Mouse (Mus musculus) midbrain, embryonic 14.5 days (tissue): ENCODE results near the gene Camta1. TPM values are rescaled to one million over a fixed set of nuclear protein-coding genes. Genes with fewer than 3 reads are reported as not detected.
A peak's percentile ranks its signal among the peaks of the same experiment; 100 is the strongest.

Source experiments
- ATAC-seq: fragments of 200-750 bp; cut with Nextera tagmentation; 2 replicates; pipeline ENCODE4 v1.8.0; 2017; ENCODE audit warnings: moderate number of reproducible peaks, moderate library complexity; ENCODE audit not compliant: low FRiP score, low TSS enrichment
- DNase-seq: peaks from one replicate; pipeline ENCODE4 v3.0.0-alpha.2; 2015
- H3K27ac ChIP-seq: fragments of 300-500 bp; sonication (generic); replicated peaks from 2 replicates; pipeline ENCODE4 v1.5.1; 2014; ENCODE audit warnings: mild to moderate bottlenecking, low read depth, low read length, moderate library complexity
- H3K27me3 ChIP-seq: fragments of 300-500 bp; sonication (generic); 2 replicates; pipeline ENCODE4 v1.6.1; 2014; ENCODE audit warnings: low read length, control low read depth, mixed read lengths; ENCODE audit not compliant: control insufficient read depth, insufficient read depth
- H3K36me3 ChIP-seq: fragments of 300-500 bp; sonication (generic); 2 replicates; pipeline ENCODE4 v1.6.1; 2014; ENCODE audit warnings: low read length, control low read depth; ENCODE audit not compliant: control insufficient read depth, insufficient read depth
- H3K4me1 ChIP-seq: fragments of 300-500 bp; sonication (generic); 2 replicates; pipeline ENCODE4 v1.6.1; 2014; ENCODE audit warnings: mild to moderate bottlenecking, antibody characterized with exemption, low read length, control low read depth; ENCODE audit not compliant: control insufficient read depth, insufficient read depth
- H3K4me2 ChIP-seq: fragments of 300-500 bp; sonication (generic); 2 replicates; pipeline ENCODE4 v1.6.1; 2014; ENCODE audit warnings: mild to moderate bottlenecking, low read length, moderate library complexity
- H3K4me3 ChIP-seq: fragments of 300-500 bp; sonication (generic); replicated peaks from 2 replicates; pipeline ENCODE4 v1.5.1; 2014; ENCODE audit warnings: low read depth, low read length
- H3K9ac ChIP-seq: fragments of 300-500 bp; sonication (generic); replicated peaks from 2 replicates; pipeline ENCODE4 v1.6.1; 2014; ENCODE audit warnings: mild to moderate bottlenecking, low read length, moderate library complexity
- H3K9me3 ChIP-seq: fragments of 300-500 bp; sonication (generic); 2 replicates; pipeline ENCODE4 v1.6.1; 2016; ENCODE audit warnings: low read length, control low read depth, mixed read lengths; ENCODE audit not compliant: control insufficient read depth
- WGBS: fragments of 180-500 bp; shearing (Covaris S2); extraction: QIAGEN DNeasy Blood & Tissue Kit; methylation state at CpG from one replicate; pipeline ENCODE4 v1.1.7; 2014; 5-methylcytosine and 5-hydroxymethylcytosine counted together
- polyA plus RNA-seq: library from polyadenylated mRNA; unstranded; fragments of >200 nt; fragmentation: Nextera tagmentation; extraction: Ambion mirVana; gene quantifications from 2 replicates; pipeline ENCODE4 v1.2.1, GENCODE M21; 2014

Camta1 gene
- polyA plus RNA-seq, 1 experiment from 2014 or later, result 157 TPM

DNA sequence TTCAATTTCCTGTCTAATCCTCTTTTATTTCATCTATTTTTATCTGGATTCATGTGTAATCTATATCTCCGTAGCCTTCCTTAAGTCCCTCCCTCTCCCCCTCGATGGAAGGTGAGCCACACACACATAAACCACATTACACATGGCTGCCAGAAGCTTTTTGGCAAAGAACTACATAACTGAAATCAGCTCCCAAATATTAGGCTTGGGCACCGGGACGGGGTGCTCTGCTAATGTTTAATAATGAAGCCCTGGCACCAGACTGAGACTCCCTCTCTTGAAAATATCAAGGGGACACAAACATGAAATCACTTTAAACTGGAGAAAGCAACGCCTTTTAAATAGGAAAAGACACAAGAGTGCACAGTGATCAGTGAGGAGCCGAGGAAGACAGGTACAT lies 755.8 kb downstream of the Camta1 start:
- H3K27me3 ChIP-seq, result no peaks in the 10 kb centered on the region
- no peaks in the 10 kb centered on the region for H3K9me3 ChIP-seq
- 61% methylated on average over 6 of the region's 6 CpGs for WGBS
- H3K4me1 ChIP-seq, result peaks cover 37% of the 10 kb centered on the region
- H3K4me2 ChIP-seq, result peak overlapping the region; percentile 59
- peak overlapping the region; percentile 85 for H3K4me3 ChIP-seq
- DNase-seq, result no peak
- peak overlapping the region; percentile 32; the same call in 1 of the 2 replicates for H3K27ac ChIP-seq
- no peak for ATAC-seq
- H3K36me3 ChIP-seq, result no peaks in the 10 kb centered on the region
- peak overlapping the region; percentile 89 for H3K9ac ChIP-seq

DNA sequence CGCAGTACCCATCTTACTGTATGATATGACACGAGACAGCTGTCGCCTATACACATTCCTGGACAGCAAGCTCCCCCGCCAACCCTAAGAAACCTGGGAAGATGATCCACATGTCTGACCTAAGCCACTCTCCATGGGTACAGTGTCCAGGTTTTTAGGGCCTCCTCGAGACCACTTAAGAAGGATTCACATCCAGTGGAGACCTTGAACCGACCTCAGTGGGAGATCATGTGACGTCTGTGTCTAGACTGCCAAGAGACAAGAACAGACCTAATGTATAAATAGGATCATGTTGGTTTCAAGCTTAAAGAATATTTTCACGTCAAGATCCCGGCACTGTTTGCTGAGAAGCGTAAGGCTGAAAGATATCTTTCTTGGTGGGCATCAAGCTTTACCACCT lies 757.5 kb downstream of the Camta1 start:
- no peaks in the 10 kb centered on the region for H3K36me3 ChIP-seq
- 92% methylated on average over 10 of the region's 10 CpGs for WGBS
- H3K4me2 ChIP-seq, result peak overlapping the region; percentile 15; the same call in 1 of the 2 replicates
- DNase-seq (no peak), ATAC-seq (no peak)
- H3K4me3 ChIP-seq, result no peak overlapping the region
- no peak overlapping the region; the same call in 1 of the 2 replicates for H3K9ac ChIP-seq
- no peaks in the 10 kb centered on the region for H3K27me3 ChIP-seq
- H3K27ac ChIP-seq, result no peak overlapping the region
- H3K9me3 ChIP-seq, result no peaks in the 10 kb centered on the region
- peaks cover 38% of the 10 kb centered on the region for H3K4me1 ChIP-seq

- Histone ChIP-seq H3K4me1 (peaks cover 40% of the 10 kb centered on the region), H3K27ac (no peak overlapping the region), H3K9me3 (no peaks in the 10 kb centered on the region), H3K4me3 (no peak overlapping the region), H3K4me2 (no peak overlapping the region), H3K36me3 (no peaks in the 10 kb centered on the region), H3K9ac (no peak overlapping the region; the same call in 1 of the 2 replicates), H3K27me3 (no peaks in the 10 kb centered on the region)
- ATAC-seq, result no peak
- WGBS, result 81% methylated on average over 11 of the region's 11 CpGs
- DNase-seq, result no peak
Measured at GRCm38 (mm10) chr4:151103646-151104045, 758.0 kb downstream of the Camta1 start.

GRCm38 (mm10) chr4:151097104-151097438 lies 764.6 kb downstream of the Camta1 start:
- Histone ChIP-seq H3K9ac (no peak overlapping the region), H3K9me3 (no peaks in the 10 kb centered on the region), H3K27ac (0 out of 2 replicates have a peak overlapping the region, but pooled peaks have one; percentile 37), H3K36me3 (peaks cover 11% of the 10 kb centered on the region; the same call in 1 of the 2 replicates), H3K4me3 (no peak overlapping the region), H3K4me1 (0 out of 2 replicates have a peak, but pooled peaks cover 19% of the 10 kb centered on the region), H3K4me2 (no peak overlapping the region), H3K27me3 (no peaks in the 10 kb centered on the region)
- DNase-seq (no peak), ATAC-seq (no peak)
- 87% methylated on average over 11 of the region's 11 CpGs for WGBS

- 91% methylated on average over 18 of the region's 18 CpGs for WGBS
- Histone ChIP-seq H3K36me3 (peaks cover 11% of the 10 kb centered on the region; the same call in 1 of the 2 replicates), H3K4me2 (no peak overlapping the region), H3K9me3 (no peaks in the 10 kb centered on the region), H3K4me3 (no peak overlapping the region), H3K9ac (no peak overlapping the region), H3K27ac (no peak overlapping the region), H3K27me3 (no peaks in the 10 kb centered on the region), H3K4me1 (0 out of 2 replicates have a peak, but pooled peaks cover 17% of the 10 kb centered on the region)
- ATAC-seq (no peak), DNase-seq (no peak)
Measured at GRCm38 (mm10) chr4:151096334-151097103, 765.2 kb downstream of the Camta1 start.

DNA sequence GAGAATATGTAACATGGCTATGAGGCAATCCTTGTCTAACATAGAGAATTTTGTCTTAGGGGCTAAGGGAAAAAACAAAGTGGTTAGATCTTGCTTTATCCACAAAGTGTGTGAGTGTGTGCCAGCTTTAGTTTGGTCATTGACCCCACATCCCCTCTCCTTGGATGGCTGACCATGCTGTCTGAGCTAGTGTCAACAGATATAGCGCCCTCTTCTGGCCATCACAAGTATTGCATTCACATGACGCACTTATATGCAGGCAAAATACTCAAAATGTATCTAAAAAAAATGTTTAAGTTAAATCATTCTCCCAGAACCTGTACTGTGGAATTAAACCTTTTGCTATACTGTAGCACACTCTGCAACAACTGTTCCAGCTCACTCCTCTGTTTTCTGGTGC lies 766.5 kb downstream of the Camta1 start:
- ATAC-seq, result no peak
- Histone ChIP-seq H3K27ac (no peak overlapping the region), H3K9me3 (no peaks in the 10 kb centered on the region), H3K36me3 (peaks cover 11% of the 10 kb centered on the region; the same call in 1 of the 2 replicates), H3K9ac (no peak overlapping the region), H3K27me3 (no peaks in the 10 kb centered on the region), H3K4me3 (no peak overlapping the region), H3K4me2 (no peak overlapping the region), H3K4me1 (peaks cover 19% of the 10 kb centered on the region; the same call in 1 of the 2 replicates)
- peak; percentile 65 for DNase-seq
- WGBS, result 30% methylated on average over 2 of the region's 2 CpGs

DNA sequence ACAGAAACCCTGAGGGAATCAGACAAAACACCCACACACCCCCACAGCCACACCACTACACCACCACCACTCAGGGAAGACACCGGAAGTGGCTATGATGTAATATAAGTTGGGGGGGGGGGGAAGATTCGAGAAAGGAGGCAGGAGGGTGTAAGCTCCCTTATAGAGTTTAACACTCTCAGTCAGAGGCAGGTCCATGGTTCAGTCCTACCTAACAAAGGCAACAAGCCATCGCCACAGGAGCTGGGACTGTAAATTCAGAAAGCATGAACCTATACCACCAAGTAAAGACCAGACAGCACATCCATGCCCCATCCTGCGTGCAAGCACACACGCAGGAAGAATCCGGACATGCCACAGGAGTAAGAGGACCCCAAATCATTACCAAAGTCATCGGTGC lies 772.4 kb downstream of the Camta1 start, which contains the start of gene Gm13090:
Gene Gm13090 (plus strand): TSS at position 301 of the 400 bp plus-strand sequence.
- ATAC-seq (no peak), DNase-seq (no peak)
- H3K27ac ChIP-seq, result no peak within 1 kb of the TSS; the same call in none of the 2 replicates
- H3K4me3 ChIP-seq, result no peak within 1 kb of the TSS
- WGBS, result 92% methylated on average over 7 of the region's 7 CpGs
- H3K4me1 ChIP-seq, result peaks cover 3% of the 10 kb centered on the region; the same call in 1 of the 2 replicates
- H3K4me2 ChIP-seq, result no peak within 1 kb of the TSS
- H3K36me3 ChIP-seq, result peaks cover 51% of the 10 kb centered on the region
- H3K9me3 ChIP-seq, result no peaks in the 10 kb centered on the region
- no peak within 1 kb of the TSS for H3K9ac ChIP-seq
- H3K27me3 ChIP-seq, result no peaks in the 10 kb centered on the region

GRCm38 (mm10) chr4:151088819-151089218 lies 772.9 kb downstream of the Camta1 start:
- no peak overlapping the region for H3K9ac ChIP-seq
- H3K4me3 ChIP-seq, result no peak overlapping the region
- 96% methylated on average over 14 of the region's 14 CpGs for WGBS
- H3K27me3 ChIP-seq, result no peaks in the 10 kb centered on the region
- H3K36me3 ChIP-seq, result peaks cover 52% of the 10 kb centered on the region
- ATAC-seq (no peak), DNase-seq (no peak)
- no peaks in the 10 kb centered on the region for H3K9me3 ChIP-seq
- H3K4me2 ChIP-seq, result no peak overlapping the region
- H3K27ac ChIP-seq, result no peak overlapping the region; the same call in 1 of the 2 replicates
- H3K4me1 ChIP-seq, result peaks cover 3% of the 10 kb centered on the region; the same call in 1 of the 2 replicates

GRCm38 (mm10) chr4:151087358-151087757 lies 774.3 kb downstream of the Camta1 start:
- peaks cover 65% of the 10 kb centered on the region for H3K36me3 ChIP-seq
- no peak for ATAC-seq
- WGBS, result 95% methylated on average over 1 of the region's 1 CpGs

More at GRCm38 (mm10) chr4:151087358-151087757, 774.3 kb downstream of the Camta1 start:
- Histone ChIP-seq H3K4me1 (peaks cover 3% of the 10 kb centered on the region; the same call in 1 of the 2 replicates), H3K4me2 (no peak overlapping the region), H3K9me3 (no peaks in the 10 kb centered on the region), H3K9ac (no peak overlapping the region), H3K27ac (no peak overlapping the region), H3K27me3 (no peaks in the 10 kb centered on the region), H3K4me3 (no peak overlapping the region)
- DNase-seq, result no peak
